Mouse (Mus musculus) liver, embryonic 14.5 days (tissue): ENCODE data around the gene Napsa.

ENCODE experiments used
- CTCF ChIP-seq: IDR thresholded peaks from 2 replicates; pipeline ENCODE4 v1.5.1; 2016; ENCODE audit warnings: antibody characterized with exemption, low read depth, control low read depth
- EP300 ChIP-seq: IDR thresholded peaks from 2 replicates; pipeline ENCODE4 v1.6.1; 2016; ENCODE audit warnings: antibody characterized with exemption, low read depth

GRCm38 (mm10) chr7:44632676-44633075, 60.5 kb downstream of the Napsa start:
- TF ChIP-seq CTCF (no peak), EP300 (no peak)
